Mouse (Mus musculus) gastrocnemius, postnatal 14 days (tissue): Measurements from ENCODE around the gene Bcl6b. TPM values are rescaled to one million over a fixed set of nuclear protein-coding genes. Genes with fewer than 3 reads are reported as not detected.
A peak's percentile ranks its signal among the peaks of the same experiment; 100 is the strongest.

Experiments used
- DNase-seq: peaks from one replicate; pipeline ENCODE4 v3.0.0; 2021; ENCODE audit warnings: mixed read lengths
- intact Hi-C: fragments of 180-260 bp; cut with DNase I; formaldehyde crosslinking; loops from one replicate; pipeline ENCODE4 v1.15.1; 2025; ENCODE audit warnings: low total_unique reads
- long read RNA-seq, 2 experiments: library from polyadenylated mRNA; stranded (forward); transcript quantifications; one replicate each; pipeline ENCODE4 v2.0.0; 2021
- total RNA-seq, 2 experiments: library from RNA; stranded (reverse); gene quantifications; 2 replicates each; pipeline ENCODE4 v1.2.3; 2021

The Bcl6b gene
- 10 to 100 TPM; 12.4 to 13.7 TPM for total RNA-seq
- long read RNA-seq, experiment 1, partial matches to known transcripts, result 1 of 7 reads
- long read RNA-seq, experiment 1, other reads (novel, unspliced or antisense), result 5 of 7 reads
- long read RNA-seq, experiment 2, partial matches to known transcripts, result 1 of 5 reads
- long read RNA-seq, experiment 2, other reads (novel, unspliced or antisense), result 2 of 5 reads

DNA sequence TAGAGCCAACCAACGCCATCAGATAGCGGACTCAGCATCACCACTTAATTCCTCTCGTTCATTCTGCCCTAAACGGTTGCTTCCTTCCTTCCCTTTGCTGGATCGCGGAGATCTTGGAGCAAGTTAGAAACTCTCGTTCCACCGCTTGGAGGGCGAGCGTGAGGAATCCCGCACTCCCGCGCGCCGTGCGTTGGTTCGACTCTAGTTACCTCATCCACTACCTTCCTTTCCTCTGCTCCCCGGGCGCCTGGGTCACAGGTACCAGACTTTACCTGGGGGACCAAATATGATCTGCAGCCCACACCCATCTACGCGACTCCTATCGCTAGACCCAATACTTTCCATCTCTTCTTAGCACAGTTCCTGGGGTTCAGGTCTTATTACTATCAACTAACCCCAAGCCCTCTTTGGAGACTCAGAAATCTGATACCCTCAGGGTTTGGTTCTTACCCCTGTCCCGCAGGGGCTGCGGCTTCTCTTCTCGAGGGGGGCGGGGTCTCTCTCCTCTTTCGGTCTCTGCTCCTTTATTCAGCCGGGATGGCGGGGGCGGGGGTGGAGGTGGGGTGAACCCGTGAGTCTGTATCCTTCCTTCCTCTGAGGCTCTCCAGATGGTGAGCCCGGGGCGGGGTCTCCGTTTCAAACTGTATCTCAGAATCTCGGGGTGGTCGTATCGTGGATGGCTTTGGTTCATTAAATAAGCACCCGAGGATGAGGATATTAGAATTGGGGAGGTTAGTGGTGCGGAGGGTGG, at the start of gene Bcl6b:
Gene Bcl6b, minus strand, starts transcription at position 539 of the 751 bp plus-strand sequence.
- DNase-seq, result no peak
- intact Hi-C loops, result no loop called here

DNA sequence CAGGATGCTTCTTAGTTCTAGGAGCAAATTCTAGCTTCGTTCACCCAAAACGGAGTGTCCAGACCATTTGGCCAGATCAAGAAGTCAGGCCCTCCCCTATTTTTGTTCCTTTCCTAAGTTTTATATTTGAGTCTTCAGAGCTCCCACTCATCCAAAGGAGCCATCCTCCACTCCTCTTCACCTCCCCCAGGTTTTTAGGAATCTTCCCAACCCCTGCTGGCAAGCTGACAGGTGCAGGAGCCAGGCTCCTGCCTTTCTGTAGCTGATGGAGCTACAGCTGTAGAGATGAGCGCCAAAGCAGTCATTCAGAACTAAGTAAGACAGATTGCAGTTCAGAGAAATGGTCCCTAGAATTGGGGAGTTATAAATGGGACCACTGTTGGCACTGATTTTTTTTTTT, 49.4 kb upstream of the Bcl6b start:
- intact Hi-C loops, result no loop called here
- no peak for DNase-seq

DNA sequence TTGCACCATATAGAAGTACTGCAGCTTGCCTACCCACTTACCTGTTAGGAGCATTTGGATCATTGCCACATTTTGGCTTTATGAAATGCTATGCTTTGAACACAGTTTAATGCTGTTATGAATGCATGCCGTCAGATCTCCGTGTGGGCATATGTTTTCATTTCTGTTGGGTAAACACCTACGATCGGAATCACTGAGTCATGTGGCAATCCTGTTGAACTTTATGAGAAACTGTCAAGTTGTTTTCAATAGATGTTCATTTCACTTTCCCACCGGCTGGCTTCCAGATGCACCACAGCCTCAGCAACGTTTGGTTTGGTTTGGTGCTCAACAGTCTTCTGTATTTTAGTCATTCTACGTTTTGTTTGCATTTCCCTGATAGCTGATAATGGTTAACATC, 42.0 kb upstream of the Bcl6b start:
- intact Hi-C loops, result no loop called here
- DNase-seq, result no peak

DNA sequence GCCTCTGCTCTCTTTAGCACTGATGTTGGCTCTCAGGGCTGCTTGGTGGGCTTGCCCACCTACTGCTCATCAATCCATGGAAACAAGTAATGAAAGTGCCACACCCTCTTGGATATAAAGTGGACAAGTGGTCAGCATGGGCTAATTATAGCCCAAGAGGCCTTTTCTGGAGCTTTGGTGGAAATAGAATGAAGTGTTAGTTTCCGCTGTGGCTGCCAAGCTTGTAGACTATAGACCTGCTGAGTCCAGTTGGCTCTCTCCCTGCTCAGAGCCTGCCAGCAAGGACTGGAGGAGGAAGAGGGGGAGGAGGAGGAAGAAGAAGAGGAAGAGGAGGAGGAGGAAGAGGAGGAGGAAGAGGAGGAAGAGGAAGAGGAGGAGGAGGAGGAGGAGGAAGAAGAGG, 36.8 kb upstream of the Bcl6b start:
- peak; percentile 35 for DNase-seq
- intact Hi-C loops, result no loop called here

DNA sequence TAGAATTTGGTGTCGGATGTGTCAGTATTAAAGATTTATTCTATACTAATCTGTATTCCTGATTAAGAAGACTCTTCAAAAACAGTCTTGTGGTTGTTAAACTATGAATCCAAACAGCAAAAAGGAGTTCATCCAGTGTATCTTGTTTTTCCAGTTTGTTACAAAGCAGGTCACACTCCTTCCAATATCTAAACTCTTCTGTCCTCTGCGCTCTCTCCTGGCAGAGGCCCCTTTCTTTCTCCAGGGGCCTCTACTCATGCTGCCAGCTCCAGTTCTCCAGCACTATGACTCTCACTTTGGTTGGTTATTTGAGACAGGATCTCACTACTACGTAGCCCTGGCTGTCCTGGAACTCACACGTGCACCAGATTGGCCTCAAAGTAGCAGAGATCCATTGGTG, 36.2 kb upstream of the Bcl6b start:
- intact Hi-C loops, result no loop called here
- no peak for DNase-seq

DNA sequence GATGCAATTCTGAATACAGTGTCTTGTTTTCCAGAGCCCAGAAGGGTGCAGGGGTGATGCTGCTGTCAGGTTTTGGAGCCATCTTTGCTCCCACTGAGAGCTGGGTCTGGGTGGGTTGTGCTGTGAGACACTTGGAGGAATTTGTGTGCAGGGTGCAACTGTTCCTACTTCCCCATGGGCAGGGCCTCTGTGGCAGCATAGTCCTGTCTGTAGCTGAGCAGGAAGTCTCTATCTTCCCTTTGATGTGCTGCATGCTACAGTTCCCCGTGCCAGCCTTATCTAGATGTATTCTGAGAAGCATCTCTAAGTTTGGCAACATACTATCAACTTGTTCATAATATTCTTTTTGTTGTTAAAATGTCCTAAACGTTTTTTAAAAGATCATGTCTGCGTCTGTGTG, 35.7 kb upstream of the Bcl6b start:
- no peak for DNase-seq
- intact Hi-C loops, result no loop called here

DNA sequence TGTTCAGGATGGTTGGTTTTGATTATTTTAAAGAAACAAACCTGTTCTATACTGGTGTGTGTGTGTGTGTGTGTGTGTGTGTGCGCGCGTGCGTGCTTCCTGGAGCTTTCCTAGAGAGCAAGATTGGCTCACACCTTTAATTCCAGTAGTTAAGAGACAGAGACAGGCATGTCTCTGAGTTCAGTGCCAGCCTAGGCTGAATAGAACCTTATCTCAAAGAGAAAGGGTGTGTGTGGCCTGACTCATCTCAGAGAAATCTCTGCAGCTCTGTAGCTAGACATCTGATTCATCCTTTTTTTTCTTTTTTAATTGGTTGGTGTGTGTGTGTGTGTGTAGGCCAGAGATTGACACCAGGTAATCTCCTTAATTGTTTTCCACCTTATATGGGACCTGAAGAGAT, 29.4 kb upstream of the Bcl6b start:
- intact Hi-C loops, result no loop called here
- DNase-seq, result no peak

DNA sequence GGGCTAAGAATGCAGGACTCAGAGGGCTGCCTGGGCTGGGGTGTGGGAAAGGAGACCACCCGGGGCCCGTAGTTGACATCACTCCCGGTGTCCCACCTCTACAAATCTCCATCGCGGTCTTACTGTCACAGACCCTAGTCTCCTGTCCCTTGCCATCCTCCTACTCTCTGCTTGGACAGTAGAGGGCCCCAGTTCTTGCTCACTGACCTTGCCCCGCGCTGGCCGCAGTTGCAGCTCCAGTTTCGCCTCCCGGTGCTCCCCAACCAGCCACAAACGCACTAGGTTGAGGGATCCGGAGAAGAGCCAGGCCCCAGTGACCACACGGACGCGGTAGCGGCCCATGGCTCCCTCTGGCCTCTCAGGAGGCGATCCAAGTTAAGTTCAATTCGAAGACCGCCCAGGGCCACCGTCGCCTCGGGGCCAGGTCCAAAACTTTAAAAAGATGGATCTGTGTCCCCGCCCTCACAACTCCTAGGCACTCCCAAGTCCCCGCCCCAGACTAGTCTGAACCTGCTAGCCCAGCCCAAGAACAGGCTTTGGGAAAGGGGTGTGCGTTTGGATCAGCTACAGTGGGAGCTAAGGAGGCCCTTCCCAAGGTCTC, 25.4 kb upstream of the Bcl6b start, which contains the start of gene Alox12:
Gene Alox12, minus strand, starts transcription at position 423 of the 601 bp plus-strand sequence.
- DNase-seq, result peak; percentile 38
- intact Hi-C loops, result loop anchor here (5.0 kb wide), 1 partner anchor 57 kb away; no protein-coding TSS in a partner anchor

DNA sequence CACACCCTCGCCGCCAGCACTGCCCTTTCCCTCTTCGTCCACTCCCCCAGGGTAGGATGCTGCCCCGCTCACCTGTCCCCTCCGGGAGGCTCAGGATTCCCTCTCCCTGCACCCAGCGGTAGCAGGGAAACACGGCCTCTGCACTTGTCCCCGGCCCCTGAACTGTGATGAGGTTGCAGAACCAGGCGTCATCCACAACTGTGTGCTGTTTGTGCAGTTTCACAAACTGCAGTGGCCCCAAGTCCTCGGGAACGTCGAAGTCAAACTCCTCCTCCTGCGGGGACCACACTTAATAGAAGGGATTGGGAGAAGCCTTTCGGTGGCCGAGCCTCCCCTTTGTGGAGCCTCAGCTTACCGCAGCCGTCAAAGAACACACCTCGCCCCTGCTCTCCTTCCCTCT, 24.7 kb upstream of the Bcl6b start:
- intact Hi-C loops, result loop anchor here (5.0 kb wide), 1 partner anchor 58 kb away; no protein-coding TSS in a partner anchor
- DNase-seq, result no peak

DNA sequence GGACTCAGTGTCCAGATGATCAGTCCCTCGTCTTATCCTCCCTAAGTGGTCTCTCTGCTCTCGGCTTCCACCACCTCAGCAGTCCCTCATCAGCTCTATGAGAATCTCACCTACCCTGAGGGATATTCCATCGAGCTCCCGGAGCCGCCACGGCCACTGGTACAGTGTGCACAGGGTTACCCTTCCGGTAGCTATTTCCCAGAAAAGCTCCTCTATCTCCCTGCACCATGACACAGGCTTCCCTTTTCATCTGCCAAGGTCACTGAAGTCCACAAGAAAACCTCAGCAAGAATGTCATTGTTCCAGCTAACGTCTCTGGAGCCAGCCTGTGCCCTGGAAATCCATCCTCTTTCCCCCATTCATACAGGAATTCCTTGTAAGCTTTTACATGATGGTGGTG, 22.3 kb upstream of the Bcl6b start:
- no peak for DNase-seq
- intact Hi-C loops, result loop anchor here (5.0 kb wide), 1 partner anchor 60 kb away; no protein-coding TSS in a partner anchor

DNA sequence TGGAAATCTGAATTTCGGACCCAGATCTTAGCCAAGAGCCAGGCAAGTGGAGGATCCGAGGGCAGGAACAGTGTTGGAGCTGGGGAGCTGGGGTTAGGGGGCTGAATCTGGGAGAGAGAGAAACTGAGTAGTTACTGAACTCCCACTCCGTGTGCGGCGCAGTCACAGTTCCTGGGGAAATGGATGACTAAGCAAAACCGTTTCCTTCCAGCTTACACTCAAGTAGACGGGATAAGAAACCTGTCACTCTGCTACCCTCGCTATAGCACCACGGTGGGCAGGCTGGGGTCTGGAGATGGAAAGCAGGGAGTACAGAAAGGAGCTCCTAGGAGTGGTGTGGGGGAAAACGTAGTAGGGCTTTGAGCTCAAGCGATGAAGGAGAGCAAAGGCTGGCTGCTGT, 20.6 kb upstream of the Bcl6b start:
- DNase-seq, result no peak
- intact Hi-C loops, result loop anchor here (5.0 kb wide), 1 partner anchor 62 kb away; no protein-coding TSS in a partner anchor

DNA sequence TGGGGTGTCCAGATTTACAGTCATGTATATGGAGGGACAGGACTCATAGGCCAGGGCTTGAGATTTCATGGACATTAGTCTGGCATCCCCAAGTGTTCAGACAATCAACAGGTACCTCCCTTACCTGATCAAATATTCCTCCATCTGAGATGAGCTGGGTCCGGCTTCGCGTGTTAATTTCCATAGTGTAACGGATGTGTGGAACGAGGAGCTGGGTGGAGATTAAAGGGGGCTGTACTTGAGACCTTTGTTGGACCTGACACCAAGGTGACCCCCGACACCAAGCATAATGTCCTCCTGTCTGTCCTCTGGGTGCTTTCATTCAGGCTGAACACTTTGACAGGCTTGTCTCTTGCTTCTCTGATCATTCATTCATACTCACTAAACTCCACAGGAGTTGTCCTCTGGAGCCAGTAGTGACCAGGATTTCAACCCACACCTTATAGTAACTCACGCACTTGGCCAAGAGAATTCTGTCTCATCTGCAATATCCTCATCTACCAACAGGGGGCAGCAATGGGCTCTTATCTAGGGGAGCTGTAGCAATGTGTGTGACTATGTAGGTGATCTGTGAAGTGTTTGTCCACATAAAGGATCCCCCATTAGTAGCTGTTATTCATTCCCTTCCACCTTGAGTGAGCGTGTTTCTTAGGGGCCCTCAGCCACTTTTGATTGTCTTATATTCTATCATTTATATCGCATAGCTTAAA, 17.7 kb upstream of the Bcl6b start:
- intact Hi-C loops, result no loop called here
- no peak for DNase-seq

DNA sequence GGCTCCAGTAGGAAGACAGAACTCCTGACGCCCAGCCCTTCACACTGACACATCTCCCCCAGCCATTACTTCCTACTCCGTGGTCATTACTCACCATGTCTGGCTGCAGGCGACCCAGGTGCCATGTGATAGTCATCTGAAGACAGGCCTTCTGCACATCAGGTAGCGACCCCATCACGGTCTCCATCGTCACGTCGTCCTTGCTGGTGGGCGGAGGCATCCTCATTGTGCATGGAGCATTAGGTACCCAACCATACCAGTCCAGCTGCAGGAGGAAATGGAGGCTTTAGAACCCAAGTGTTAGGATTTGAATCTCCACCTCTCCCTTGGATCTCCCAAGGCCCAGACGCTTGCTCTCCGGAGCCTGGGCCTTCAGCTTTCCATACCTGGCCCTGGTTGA, 13.0 kb upstream of the Bcl6b start:
- intact Hi-C loops, result no loop called here
- no peak for DNase-seq

DNA sequence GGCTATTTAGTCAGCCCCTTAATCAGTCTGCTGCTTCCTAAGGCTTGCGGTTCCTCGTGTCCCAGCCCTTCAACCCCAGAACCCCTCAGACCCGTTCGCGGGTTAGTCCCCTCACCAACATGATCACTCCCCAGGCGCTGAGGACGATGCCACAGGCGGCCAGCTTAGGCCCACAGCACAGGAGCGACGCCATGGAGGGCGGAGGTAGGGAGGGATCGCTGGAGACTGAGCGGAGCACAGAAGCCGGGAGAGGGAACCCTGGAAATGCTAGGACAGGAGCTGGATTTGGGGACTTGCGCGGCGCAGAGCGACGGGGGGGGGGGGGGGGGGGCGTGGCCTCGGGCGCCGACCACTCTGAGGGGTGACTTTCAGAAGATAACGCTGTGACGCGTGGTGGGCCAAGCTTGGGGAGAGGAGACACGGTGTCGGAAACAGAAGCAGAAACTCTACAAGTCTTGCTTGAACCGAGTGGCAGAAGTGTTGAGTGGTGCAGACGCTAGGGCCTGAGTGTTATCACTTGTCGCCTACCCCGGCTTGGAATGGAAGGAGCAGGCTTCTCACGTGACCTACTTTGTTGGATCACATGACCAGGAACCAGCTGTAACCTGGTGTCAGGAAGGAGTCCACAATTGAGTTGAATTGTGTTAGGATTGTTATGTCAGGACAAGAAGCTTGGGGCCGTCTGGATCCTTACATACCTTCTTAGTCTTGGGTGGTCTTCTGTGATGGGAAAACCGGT, 10.1 kb upstream of the Bcl6b start, which contains the start of the genes Gm21988 and Rnasek:
Gene Gm21988, minus strand, starts transcription at position 290 of the 739 bp plus-strand sequence.
Gene Rnasek, minus strand, starts transcription at position 302 of the 739 bp plus-strand sequence.
- peak; percentile 62 for DNase-seq
- intact Hi-C loops, result no loop called here

DNA sequence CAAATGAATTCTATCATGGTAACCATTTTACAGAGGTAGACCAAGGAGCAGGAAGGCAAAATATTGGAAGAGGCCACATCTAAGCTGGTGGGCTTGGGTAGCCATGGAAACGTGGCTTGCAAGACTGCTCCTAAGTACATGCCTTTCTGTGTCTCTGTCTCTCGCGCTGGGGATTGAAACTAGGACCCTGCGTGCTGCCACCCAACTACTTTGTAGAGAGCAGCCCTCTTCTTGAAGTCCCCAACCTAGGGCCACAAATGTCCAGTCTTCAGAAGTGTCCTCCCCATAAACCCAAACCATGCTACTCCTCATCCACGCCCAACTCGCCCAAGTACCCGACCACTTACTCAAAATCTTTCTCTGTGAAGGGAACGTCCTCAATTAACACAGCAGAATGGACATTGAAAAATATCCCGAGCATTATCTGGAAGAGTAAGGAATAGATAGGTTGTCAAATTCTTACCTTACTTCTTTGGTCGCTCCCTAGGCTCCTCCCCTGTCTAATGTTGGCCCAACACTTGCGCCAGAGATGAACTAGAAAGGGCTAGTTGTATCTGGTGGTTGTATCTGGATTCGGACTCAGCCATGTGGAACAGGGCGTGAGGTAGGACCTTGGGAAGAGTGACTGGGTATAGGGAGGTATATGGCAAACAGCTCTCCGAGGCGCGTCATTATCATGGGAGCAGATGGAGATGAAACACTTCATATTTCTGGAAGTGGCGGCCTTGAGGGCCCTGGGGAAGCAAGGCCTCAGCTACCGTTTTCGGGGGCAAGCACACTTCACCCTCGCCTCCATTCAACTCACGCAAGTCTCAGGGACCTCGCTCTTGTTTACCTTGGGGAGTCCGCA, 9.2 kb upstream of the Bcl6b start:
- intact Hi-C loops, result no loop called here
- no peak for DNase-seq

DNA sequence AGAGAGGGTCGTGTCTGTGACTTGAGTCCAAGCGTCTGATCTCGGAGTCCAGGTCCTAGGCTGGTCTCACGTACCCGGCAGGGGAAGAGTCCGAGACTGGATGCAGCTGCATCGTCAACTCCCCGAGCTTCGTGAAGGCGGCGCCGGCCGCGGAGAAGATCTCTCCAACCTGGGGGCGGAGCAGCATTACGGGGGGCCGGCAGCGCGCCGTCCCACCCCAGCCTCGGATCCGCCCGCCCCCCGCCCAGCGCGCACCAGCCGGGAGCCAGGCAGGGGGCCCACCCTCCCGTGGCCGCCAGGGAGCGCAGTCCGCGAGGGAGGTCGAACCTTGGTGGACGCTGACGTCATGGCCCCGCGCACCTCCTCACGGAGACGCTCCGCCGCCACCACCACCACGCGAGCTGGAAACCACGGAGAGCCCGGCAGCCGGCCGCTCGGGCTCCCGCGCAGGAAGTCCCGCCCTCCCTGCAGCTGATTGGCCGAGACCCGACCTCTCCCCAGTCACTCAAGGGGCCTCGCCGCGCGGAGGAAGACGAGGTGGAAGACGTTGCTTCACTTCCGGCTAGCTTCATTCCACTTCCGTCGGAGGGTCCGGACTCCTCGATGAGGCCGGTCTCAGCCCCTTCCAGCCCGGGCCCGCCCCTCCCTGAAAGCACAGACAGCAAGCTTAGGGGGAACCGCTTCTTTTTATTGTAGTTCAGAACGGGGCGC, 8.0 kb upstream of the Bcl6b start, which contains the start of gene 0610010K14Rik:
Gene 0610010K14Rik, minus strand, starts transcription at position 458 of the 711 bp plus-strand sequence.
- intact Hi-C loops, result no loop called here
- DNase-seq, result peak; percentile 98

DNA sequence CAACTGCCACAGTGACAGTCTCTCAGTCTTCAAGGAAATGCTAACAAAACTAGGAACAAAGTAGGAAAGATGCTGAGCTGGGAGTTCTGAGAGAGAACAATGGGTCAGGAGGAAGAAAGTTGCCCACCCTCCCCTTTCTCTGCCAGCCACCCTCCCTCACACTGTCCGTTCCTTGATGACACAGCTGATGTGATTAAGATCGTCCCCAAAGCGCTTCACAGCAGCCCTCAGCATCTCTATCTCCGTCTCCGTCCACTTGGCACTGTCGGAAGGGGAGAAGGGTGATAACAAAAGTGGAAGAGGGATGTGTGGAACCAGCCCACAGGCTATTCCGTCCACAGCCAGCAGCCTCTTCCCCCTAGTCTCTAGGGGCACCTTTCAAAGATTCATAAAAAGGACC, 7.1 kb upstream of the Bcl6b start:
- intact Hi-C loops, result no loop called here

More for the DNA sequence above, 7.1 kb upstream of the Bcl6b start:
- DNase-seq, result no peak
